Mouse (Mus musculus) C2C12 (cell line): ENCODE data around the gene Dhx57.

Experiments
- CEBPB ChIP-seq: IDR thresholded peaks from one replicate; pipeline ENCODE4 v1.6.1; 2011; ENCODE audit warnings: low read depth, mild to moderate bottlenecking, control low read depth, moderate library complexity
- CTCF ChIP-seq: IDR thresholded peaks from one replicate; pipeline ENCODE4 v1.5.1; 2011; ENCODE audit not compliant: control insufficient read depth, insufficient read depth, insufficient read length
- FOSL1 ChIP-seq: IDR thresholded peaks from one replicate; pipeline ENCODE4 v1.8.0; 2011; ENCODE audit warnings: mild to moderate bottlenecking, low read length; ENCODE audit not compliant: poor library complexity, insufficient read depth, severe bottlenecking
- MAX ChIP-seq: IDR thresholded peaks from one replicate; pipeline ENCODE4 v1.6.1; 2011; ENCODE audit warnings: mild to moderate bottlenecking, control low read depth
- MYOD1 ChIP-seq: IDR thresholded peaks from one replicate; pipeline ENCODE4 v1.6.1; 2011; ENCODE audit warnings: low read depth; ENCODE audit not compliant: control insufficient read depth, insufficient read length
- MYOG ChIP-seq: IDR thresholded peaks from one replicate; pipeline ENCODE4 v1.6.1; 2011; ENCODE audit not compliant: control insufficient read depth, insufficient read length; ENCODE audit errors: extremely low read depth
- USF1 ChIP-seq: IDR thresholded peaks from one replicate; pipeline ENCODE4 v1.6.1; 2011; ENCODE audit warnings: low read depth, mild to moderate bottlenecking, control low read depth, moderate library complexity

- TF ChIP-seq USF1 (no peak), CTCF (no peak), MYOG (no peak), MAX (no peak), FOSL1 (no peak), MYOD1 (no peak), CEBPB (no peak)
Observed at GRCm38 (mm10) chr17:80284446-80284845, 5.8 kb downstream of the Dhx57 start.
